Mouse (Mus musculus): ENCODE results near the gene Fxyd6. TPM values are rescaled to one million over a fixed set of nuclear protein-coding genes. Genes with fewer than 3 reads are reported as not detected.
A peak's percentile ranks its signal among the peaks of the same experiment; 100 is the strongest.

The Fxyd6 gene
- total and polyA plus RNA-seq, 2 experiments from 2014 or later, result 499 to 836 TPM

DNA sequence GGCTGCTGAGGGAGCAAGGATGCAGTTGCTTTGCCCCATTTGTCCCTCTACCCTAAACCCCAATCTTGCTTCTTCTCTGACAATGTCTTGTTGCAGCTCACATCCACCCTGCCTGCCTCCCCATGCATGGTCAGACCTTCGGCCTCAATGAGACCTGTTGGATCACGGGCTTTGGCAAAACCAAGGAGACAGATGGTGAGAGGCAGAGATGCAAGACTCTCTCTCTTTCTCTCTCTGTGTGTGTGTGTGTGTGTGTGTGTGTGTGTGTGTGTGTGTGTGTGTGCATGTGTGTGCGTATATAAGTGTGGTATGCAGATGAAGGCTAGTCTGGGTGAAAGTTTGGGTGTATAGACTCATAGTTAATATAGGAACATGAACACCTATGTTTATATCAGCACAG is 26.9 kb upstream of the Fxyd6 start:
- no peaks in the 10 kb centered on the region for H3K9me3 ChIP-seq (ENCODE audit: low read length)
- no peak overlapping the region for H3K9ac ChIP-seq
- no peak overlapping the region for H3K4me3 ChIP-seq (ENCODE audit: low read depth, low read length)
- H3K36me3 ChIP-seq (ENCODE audit: insufficient read depth), result no peaks in the 10 kb centered on the region
- TF ChIP-seq CTCF (IDR thresholded peaks at IDR 0.05; ENCODE audit: low read depth), result no peak
- 91% methylated on average over 3 of the region's 3 CpGs for WGBS
- H3K27me3 ChIP-seq (ENCODE audit: insufficient read depth, low read length), result no peaks in the 10 kb centered on the region
- no peak for DNase-seq
- H3K4me1 ChIP-seq (ENCODE audit: insufficient read depth), result no peaks in the 10 kb centered on the region
- H3K27ac ChIP-seq (ENCODE audit: low read depth, low read length), result no peak overlapping the region
- ATAC-seq, result no peak
- no peak overlapping the region for H3K4me2 ChIP-seq (ENCODE audit: low read depth)

DNA sequence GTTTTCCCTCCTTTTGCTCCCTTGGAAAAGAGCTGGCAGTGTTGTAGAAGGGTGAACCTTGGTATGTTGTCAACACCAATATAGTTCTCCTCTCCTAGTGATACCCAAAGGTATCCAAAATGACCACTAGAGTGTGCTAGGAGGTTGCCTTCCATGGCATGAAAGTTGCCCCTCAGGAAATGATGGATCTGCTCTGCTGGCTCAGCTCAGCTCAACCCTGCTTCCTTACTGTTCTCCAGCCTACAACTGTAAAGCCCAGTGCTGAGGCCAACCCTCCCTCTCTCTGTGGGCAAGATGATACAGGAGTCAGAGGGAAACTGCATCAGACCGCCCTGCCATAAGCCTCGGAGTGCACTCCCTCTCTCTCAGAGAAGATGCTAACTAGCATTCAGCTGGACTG is 24.5 kb upstream of the Fxyd6 start:
- Histone ChIP-seq H3K27ac (ENCODE audit: low read depth, low read length) (no peak overlapping the region), H3K4me2 (ENCODE audit: low read depth) (no peak overlapping the region), H3K9ac (no peak overlapping the region), H3K9me3 (ENCODE audit: low read length) (no peaks in the 10 kb centered on the region), H3K27me3 (ENCODE audit: insufficient read depth, low read length) (no peaks in the 10 kb centered on the region), H3K4me1 (ENCODE audit: insufficient read depth) (no peaks in the 10 kb centered on the region), H3K36me3 (ENCODE audit: insufficient read depth) (no peaks in the 10 kb centered on the region), H3K4me3 (ENCODE audit: low read depth, low read length) (no peak overlapping the region)
- WGBS, result 77% methylated on average over 2 of the region's 2 CpGs
- peak; percentile 60 for ATAC-seq
- DNase-seq, result peak; percentile 55
- peak; percentile 78 for TF ChIP-seq CTCF (IDR thresholded peaks at IDR 0.05; ENCODE audit: low read depth)

GRCm38 (mm10) chr9:45346276-45346675 is 23.7 kb upstream of the Fxyd6 start:
- ATAC-seq (no peak), DNase-seq (no peak)
- TF ChIP-seq CTCF (IDR thresholded peaks at IDR 0.05; ENCODE audit: low read depth), result no peak
- Histone ChIP-seq H3K27ac (ENCODE audit: low read depth, low read length) (no peak overlapping the region), H3K36me3 (ENCODE audit: insufficient read depth) (no peaks in the 10 kb centered on the region), H3K9me3 (ENCODE audit: low read length) (no peaks in the 10 kb centered on the region), H3K27me3 (ENCODE audit: insufficient read depth, low read length) (no peaks in the 10 kb centered on the region), H3K4me1 (ENCODE audit: insufficient read depth) (no peaks in the 10 kb centered on the region), H3K9ac (no peak overlapping the region), H3K4me3 (ENCODE audit: low read depth, low read length) (no peak overlapping the region), H3K4me2 (ENCODE audit: low read depth) (no peak overlapping the region)
- WGBS, result 60% methylated on average over 6 of the region's 6 CpGs

DNA sequence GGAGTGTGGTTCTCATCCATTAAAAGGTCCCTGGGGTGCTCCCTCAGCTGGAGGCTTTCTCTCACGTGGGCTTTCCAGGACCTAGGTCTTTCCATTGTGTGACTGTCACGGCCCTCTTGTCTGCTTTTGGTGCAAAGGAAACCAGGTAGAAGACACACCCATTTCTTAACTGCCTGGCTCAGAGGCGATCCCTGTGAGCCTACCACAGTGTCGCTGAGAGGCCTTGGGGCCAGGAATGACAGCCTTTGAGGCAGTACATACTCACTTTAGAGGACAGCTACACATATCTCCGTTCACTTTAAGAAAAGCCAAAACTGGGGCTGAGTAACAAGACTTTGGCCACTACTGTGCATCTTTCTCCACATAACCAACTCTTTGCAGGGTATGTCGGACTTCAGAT is 21.4 kb upstream of the Fxyd6 start:
- Histone ChIP-seq H3K4me2 (ENCODE audit: low read depth) (no peak overlapping the region), H3K9ac (no peak overlapping the region), H3K27me3 (ENCODE audit: insufficient read depth, low read length) (no peaks in the 10 kb centered on the region), H3K36me3 (ENCODE audit: insufficient read depth) (no peaks in the 10 kb centered on the region), H3K9me3 (ENCODE audit: low read length) (no peaks in the 10 kb centered on the region), H3K4me1 (ENCODE audit: insufficient read depth) (no peaks in the 10 kb centered on the region), H3K4me3 (ENCODE audit: low read depth, low read length) (no peak overlapping the region), H3K27ac (ENCODE audit: low read depth, low read length) (no peak overlapping the region)
- no peak for TF ChIP-seq CTCF (IDR thresholded peaks at IDR 0.05; ENCODE audit: low read depth)
- ATAC-seq (no peak), DNase-seq (no peak)
- WGBS, result 83% methylated on average over 6 of the region's 6 CpGs

DNA sequence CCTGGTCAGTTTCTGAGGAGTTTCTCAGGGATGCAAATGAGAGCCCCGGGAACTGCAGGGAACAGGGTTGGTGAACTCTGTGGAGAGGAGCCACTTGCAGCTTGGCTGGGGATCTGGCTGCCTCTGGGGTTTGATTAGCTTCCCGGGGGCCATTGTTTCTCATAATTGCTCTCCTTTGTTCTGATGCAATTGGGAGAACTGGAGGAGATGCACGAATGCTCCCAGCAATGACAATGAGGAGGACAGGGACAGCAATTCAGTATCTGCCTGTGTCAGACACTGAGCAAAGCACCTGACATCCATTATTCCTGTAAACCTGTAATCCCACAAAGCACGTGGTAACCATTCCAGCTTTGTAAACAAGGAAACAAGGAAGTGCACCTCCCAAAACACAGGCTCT is 20.8 kb upstream of the Fxyd6 start:
- Histone ChIP-seq H3K27me3 (ENCODE audit: insufficient read depth, low read length) (no peaks in the 10 kb centered on the region), H3K4me1 (ENCODE audit: insufficient read depth) (no peaks in the 10 kb centered on the region), H3K9ac (no peak overlapping the region), H3K4me3 (ENCODE audit: low read depth, low read length) (no peak overlapping the region), H3K4me2 (ENCODE audit: low read depth) (no peak overlapping the region), H3K27ac (ENCODE audit: low read depth, low read length) (peak overlapping the region; percentile 29), H3K9me3 (ENCODE audit: low read length) (no peaks in the 10 kb centered on the region), H3K36me3 (ENCODE audit: insufficient read depth) (no peaks in the 10 kb centered on the region)
- whole genome bisulfite sequencing, result 15% methylated on average over 4 of the region's 4 CpGs
- no peak for DNase-seq
- peak; percentile 29; the same call in 1 of the 2 replicates for ATAC-seq
- TF ChIP-seq CTCF (IDR thresholded peaks at IDR 0.05; ENCODE audit: low read depth), result no peak

DNA sequence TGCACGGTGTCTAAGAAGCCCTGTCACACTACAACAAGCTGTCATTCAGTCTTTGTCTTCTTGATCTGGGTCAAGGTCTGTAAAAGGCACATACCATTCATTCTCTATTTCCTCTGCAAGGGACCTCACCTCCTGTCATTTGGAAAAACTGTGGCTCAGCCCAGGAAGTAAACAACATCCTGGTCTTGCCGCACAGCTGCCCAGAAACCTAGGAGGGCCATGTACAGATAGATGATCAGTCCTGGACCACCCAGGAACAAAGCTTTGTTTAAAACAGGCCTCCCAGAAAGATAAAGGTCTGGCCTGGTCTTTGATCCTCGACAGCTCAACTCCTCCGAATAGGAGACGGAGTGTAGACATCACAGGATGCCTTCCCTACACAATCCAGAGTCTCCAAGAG is 20.1 kb upstream of the Fxyd6 start:
- H3K27ac ChIP-seq (ENCODE audit: low read depth, low read length), result peak overlapping the region; percentile 29; the same call in 1 of the 2 replicates
- ATAC-seq (no peak), DNase-seq (no peak)
- no peak overlapping the region for H3K9ac ChIP-seq
- H3K4me2 ChIP-seq (ENCODE audit: low read depth), result no peak overlapping the region
- no peak overlapping the region for H3K4me3 ChIP-seq (ENCODE audit: low read depth, low read length)
- H3K4me1 ChIP-seq (ENCODE audit: insufficient read depth), result no peaks in the 10 kb centered on the region
- H3K9me3 ChIP-seq (ENCODE audit: low read length), result no peaks in the 10 kb centered on the region
- no peaks in the 10 kb centered on the region for H3K36me3 ChIP-seq (ENCODE audit: insufficient read depth)
- no peak for TF ChIP-seq CTCF (IDR thresholded peaks at IDR 0.05; ENCODE audit: low read depth)
- H3K27me3 ChIP-seq (ENCODE audit: insufficient read depth, low read length), result no peaks in the 10 kb centered on the region
- 48% methylated on average over 5 of the region's 5 CpGs for WGBS

- ATAC-seq (no peak), DNase-seq (no peak)
- Histone ChIP-seq H3K4me3 (ENCODE audit: low read depth, low read length) (no peak overlapping the region), H3K4me1 (ENCODE audit: insufficient read depth) (no peaks in the 10 kb centered on the region), H3K4me2 (ENCODE audit: low read depth) (no peak overlapping the region), H3K9me3 (ENCODE audit: low read length) (no peaks in the 10 kb centered on the region), H3K9ac (no peak overlapping the region), H3K27ac (ENCODE audit: low read depth, low read length) (no peak overlapping the region), H3K36me3 (ENCODE audit: insufficient read depth) (no peaks in the 10 kb centered on the region), H3K27me3 (ENCODE audit: insufficient read depth, low read length) (no peaks in the 10 kb centered on the region)
- WGBS, result 80% methylated on average over 2 of the region's 2 CpGs
- TF ChIP-seq CTCF (IDR thresholded peaks at IDR 0.05; ENCODE audit: low read depth), result no peak
Observed at GRCm38 (mm10) chr9:45355192-45355591, 14.8 kb upstream of the Fxyd6 start.

DNA sequence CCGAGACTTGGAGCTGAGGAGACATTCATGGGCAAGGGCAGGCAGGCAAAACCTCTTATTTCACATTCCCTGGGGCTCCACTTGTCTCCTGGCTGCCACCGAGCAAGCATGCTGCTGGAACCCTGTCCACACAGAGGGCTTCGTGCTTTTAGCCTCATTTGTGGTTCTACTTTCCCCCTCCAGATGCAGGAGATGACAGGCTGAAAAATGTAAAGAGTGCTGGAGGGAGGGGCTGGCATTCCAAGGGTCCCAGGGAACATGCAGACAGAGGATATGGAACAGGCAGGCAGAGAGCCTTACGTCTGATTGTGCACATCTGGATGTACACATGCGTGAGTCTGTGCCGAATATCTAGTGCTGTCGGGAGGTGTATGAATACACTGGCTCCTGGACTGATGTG is 11.6 kb upstream of the Fxyd6 start:
- Histone ChIP-seq H3K9ac (no peak overlapping the region), H3K27ac (ENCODE audit: low read depth, low read length) (no peak overlapping the region), H3K4me2 (ENCODE audit: low read depth) (no peak overlapping the region), H3K9me3 (ENCODE audit: low read length) (no peaks in the 10 kb centered on the region), H3K4me3 (ENCODE audit: low read depth, low read length) (no peak overlapping the region), H3K27me3 (ENCODE audit: insufficient read depth, low read length) (no peaks in the 10 kb centered on the region), H3K36me3 (ENCODE audit: insufficient read depth) (no peaks in the 10 kb centered on the region), H3K4me1 (ENCODE audit: insufficient read depth) (no peaks in the 10 kb centered on the region)
- no peak for TF ChIP-seq CTCF (IDR thresholded peaks at IDR 0.05; ENCODE audit: low read depth)
- 81% methylated on average over 7 of the region's 7 CpGs for WGBS
- DNase-seq (no peak), ATAC-seq (no peak)

All from forebrain, postnatal 0 days (tissue).